Mouse (Mus musculus): ENCODE measurements around the gene Muc13.

The Muc13 gene

DNA sequence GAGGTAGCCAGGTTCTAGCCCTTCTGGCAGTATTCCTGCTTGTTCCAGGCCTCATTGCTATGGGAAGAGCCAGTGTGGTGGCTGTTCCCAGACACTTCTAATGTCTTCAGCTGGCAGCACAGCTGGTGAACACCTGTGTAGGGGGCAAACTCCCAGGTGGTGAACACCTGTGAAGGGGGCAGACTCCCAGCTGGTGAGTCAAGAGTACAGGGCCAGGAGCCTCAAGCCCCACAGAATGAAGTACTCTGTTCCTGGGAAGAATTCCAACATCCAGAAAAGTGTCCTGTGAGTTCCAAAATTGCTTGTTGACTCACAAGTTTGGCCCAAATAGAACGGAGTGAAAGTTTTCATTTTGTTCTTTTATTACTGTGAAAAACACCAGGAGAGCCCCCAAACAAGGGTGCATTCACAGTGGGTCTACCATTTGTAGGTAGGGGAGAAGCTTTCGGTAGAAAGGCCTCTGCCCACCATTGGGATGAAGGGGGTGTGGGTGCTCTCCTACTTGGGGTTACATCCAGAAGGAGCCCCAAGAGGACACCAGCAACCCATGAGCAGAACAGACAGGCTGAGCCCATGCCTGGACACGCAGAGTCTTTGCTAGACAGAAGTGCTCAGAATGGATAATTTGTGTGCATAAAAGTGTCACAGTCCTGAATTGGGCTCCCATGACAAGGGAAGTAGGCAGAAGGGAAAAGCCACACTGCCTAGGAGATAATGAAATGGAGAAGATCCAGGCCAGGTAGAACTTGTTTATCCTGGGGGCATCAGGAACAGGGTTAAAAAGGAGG, 25.2 kb upstream of the Muc13 start:
- DNase-seq (ENCODE audit: extremely low read depth, insufficient read length, low spot score), result no peak

DNA sequence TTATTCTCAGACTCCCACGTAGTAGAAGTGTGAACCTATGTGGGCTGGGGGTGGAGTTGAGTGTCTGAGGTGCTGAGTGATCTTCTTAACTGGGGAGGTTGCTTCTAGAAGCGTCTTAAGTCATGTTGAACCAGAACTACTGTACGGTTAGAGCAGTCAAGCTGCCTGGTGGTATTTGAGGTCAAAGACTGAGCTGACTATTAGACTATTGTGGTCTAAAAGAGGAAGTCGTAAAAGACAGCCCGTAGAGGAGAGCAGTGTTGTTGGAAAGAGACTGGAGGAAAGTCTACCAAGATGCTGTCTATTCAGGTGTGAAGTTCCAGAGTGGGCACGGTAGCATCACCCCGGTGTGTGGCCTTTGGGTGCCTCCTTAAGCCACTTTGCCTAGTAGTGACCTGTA, 24.0 kb upstream of the Muc13 start:
- no peak for DNase-seq (ENCODE audit: extremely low read depth, insufficient read length, low spot score)

DNA sequence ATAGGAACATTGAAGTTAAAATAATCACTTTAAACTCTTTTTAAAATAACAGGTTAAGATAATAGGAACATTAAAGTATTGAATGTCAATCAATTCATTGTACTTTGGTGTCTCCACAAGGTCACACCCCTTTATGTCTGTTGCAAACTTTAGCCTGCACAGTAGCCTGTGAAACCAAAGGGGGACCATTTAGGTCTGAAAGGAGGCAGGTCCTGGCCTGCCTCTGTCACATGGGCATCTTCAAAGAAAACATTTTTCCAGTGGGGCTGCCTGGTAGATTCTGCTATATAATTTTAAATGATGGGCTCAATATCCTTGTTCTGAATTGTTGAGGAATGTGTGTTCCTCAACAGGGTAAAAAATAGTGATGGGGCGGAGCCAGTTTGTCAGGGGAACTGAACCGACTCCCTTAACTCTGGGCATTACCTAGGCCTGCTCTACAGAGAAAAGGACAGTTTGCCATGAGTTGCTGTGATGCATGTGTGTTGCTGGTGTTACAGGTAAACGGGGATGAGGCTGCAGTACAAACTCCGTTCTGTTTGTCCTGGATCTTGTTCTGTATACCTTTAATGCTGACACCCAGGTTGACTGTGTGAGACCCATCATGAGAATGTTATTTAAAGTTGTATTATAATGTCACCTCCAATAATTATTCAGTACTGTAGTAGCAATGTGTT, 22.9 kb upstream of the Muc13 start:
- no peak for DNase-seq (ENCODE audit: extremely low read depth, insufficient read length, low spot score)

DNA sequence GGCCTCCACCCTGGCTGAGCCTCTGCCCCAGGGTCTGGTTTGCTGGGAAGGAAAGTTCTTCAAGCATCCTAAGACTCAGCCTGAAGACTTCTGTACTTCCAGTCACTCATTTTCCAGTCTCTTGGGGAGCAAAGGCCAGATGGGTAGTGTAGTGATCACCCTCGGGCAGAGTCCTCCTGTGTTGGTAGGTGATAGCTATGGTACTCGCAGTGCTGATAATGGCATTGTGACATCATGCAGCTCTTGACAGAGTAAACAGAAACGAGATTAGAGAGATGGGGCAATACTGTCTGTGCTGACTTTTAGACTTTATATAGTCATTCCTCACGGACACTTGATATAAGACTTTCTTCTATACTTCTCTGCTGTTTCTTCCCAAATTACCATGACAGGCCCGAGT, 21.0 kb upstream of the Muc13 start:
- no peak for DNase-seq (ENCODE audit: extremely low read depth, insufficient read length, low spot score)

DNA sequence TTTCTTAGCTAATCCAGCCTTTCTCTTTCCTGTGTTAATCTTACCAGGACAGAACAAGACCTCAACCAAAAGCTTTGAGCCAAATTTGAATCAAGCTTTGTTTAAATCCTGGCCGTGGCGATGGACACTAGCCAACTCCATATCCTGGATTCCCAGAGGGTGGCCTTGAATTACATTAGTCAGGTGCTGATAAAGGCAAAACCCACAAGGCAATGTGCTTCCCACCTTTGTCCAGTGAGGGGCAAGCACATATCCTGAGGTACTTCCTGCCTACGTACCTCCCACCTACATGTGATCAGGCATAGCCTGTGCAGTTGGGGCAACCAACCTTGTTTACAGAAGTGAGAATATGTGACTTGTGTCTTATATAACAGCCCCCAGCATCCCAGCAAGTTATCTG, 18.9 kb upstream of the Muc13 start:
- DNase-seq (ENCODE audit: extremely low read depth, insufficient read length, low spot score), result no peak

DNA sequence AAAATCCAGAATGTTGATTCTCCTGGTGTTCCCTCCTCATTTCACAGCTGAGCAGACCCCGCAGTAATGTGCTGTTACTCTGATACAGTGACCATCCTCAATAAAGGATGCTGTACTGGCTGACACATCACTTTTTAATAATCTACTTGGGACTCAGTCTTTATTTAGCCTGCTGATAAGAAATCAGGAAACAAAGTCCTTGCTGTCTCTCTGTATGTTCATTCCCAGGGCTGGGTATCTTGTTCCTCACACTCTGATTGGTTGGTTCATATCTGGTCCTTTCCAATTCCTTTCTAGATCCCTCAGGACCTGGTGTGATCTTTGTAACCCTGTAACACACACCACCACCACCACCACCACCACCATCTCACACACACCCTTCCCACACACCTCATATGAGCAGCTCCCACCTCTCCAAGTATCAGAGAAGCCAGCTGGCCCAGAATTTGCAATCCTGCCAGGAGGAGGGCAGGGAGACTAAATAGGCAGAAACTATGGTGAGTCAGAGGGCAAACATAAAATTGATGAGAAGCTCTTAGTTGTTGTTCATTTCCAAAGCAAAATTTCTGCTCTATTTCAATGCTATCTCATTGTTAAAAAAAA, 18.0 kb upstream of the Muc13 start:
- DNase-seq (ENCODE audit: extremely low read depth, insufficient read length, low spot score), result no peak

DNA sequence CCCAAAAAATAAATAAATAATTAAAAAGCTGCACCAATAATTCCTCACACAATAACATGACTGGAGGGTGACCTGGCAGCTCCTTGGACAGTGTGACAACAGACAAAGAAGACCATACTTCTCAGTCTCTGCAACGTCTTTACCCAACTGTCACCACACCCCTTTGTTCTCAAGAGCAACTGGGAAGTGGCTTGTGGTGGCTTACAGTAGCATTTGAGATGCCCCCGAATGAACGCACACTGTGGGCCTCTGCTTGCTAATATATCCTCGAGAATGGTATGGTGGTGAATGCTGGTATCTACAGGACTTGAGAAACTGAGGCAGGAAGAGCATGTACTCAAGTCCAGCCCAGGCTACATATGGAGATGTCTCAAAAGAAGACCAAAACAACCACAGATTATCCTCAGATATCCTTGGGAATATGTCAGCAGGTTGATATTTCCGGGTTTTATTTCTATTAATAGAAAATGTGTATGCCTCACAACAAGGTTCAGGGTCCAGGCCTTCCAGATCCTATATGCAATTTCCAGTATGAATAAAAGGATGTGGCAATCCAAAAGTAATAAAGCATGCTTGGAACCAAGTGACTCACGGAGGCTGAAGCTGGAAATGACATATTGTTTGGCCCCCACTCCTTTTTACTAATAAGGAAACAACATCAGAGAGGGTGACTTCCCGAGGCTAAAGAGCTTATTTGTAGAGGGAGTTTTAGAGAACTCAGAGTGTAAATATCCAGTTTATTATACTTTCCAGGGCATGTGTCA, 16.9 kb upstream of the Muc13 start:
- no peak for DNase-seq (ENCODE audit: extremely low read depth, insufficient read length, low spot score)

DNA sequence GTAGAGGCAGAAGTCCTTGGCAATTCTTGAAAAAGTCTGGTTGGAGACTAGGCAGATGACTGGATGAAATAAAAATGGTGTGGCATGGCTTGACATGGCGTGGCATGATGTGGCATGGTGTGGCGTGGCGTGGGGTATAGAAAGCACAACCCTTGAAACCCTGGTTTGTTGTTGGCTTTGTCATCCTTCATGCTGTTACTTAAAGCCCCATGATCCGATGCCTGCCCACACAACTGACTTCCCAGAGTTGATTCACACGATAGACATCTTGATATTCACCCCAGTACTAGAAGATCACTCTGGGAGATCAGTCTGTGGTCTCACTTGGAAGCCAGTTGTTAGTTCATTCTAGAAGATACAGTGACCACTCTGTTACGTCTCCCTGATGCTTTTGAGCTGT, 16.2 kb upstream of the Muc13 start:
- no peak for DNase-seq (ENCODE audit: extremely low read depth, insufficient read length, low spot score)

DNA sequence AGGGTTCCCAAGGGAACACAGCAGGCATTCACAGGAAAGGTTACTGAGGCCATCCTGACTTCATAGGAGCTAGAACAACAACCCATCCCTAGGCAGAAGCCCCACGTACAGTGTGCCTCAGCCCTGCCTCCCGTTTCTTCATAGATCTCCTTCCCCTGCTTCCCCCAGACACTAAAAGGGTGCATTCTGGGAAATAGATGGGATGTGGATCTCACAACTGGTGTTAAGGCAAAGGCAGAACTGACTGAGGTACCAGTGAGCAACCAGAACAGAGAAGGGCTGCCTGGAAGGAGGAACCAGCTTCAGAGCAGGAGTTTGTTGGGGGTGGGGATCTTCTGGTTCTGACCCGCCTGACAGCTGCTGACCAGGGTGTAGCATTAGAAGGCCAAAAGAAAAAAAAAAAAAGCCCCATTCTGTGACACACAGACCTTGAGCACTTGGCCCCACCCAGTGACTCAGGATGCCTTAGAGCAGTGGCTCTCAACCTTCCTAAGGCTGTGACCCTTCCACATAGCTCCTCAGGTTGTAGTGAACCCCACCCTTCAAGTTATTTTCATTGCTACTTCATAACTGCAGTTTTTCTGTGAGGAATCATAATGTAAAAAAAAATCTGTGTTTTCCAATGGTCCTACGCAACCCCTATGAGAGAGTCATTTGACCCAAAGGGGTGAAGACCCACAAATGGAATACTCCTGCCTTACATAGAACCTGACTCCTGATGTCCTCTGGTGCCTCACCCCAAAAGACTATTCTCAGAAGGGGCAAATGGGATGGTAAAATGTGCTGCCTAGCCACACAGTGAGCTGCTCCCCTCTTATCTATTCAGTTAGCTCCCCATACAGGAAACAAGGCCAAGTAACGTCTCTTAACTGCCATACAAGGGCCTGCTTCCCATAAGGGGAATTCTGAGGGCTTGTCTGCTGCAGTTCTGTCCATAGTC, 11.8 kb upstream of the Muc13 start:
- peak; percentile 33 for DNase-seq (ENCODE audit: extremely low read depth, insufficient read length, low spot score)

DNA sequence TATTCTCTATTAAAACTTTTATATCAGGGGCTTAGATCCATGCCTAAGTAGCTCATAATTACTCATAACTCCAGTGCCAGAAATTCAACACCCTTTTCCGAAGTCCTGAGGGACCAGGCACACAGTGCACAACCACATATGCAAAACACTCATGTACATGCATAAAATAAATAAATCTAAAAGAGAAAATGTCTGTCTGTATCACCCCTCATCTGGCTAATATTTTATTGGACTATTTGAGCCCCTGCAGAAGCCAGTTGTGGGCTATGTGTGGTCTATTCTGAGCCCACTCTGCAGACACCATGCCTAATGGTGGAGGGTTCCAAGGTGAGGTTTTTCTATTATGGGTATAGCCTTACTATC, 11.1 kb upstream of the Muc13 start:
- DNase-seq (ENCODE audit: extremely low read depth, insufficient read length, low spot score), result no peak

DNA sequence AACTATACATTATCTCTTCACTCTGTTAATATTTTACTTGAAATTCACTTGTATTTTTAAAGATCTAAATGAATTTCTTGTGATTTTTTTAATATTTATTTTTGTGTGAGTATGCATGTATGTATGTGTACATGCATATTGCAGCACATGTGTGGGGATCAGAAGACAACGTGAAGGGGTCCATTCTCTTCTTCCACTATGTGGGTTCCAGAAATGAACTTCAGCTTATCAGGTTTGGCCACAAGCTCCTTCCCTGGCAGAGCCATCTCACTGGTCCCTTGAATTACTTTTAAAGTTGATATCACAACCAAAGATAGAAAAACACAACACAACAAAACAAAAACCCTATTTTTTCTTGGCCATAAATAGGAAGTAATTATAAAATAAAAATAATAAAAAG, 9.3 kb upstream of the Muc13 start:
- no peak for DNase-seq (ENCODE audit: extremely low read depth, insufficient read length, low spot score)

DNA sequence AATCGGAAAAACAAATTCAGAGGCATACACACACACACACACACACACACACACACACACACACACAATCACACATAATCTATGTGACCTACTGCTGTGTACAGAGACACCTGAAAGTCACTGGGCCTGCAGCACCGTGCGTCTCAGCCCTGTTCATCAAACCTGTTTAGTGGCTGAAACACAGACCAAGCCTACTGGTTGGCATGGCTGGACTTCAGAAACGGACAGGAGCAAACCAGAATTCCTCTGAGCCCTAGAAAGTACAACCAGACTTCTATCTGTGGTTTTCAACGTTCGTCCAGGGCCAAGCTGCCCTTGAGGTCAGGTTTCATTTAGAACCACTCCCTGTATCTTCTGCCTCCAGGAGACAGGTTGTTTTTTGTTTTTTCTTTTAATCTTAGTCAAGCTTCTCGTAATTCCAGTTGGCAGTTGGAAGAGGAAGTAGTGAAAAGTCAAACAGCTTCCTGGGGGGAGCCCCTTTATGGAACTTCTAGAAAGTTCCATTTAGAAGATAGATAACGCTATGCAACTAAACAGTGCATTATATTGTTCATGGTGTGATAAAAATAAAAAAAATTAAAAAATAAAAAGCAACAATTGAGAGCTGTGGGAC, 8.6 kb upstream of the Muc13 start:
- DNase-seq (ENCODE audit: extremely low read depth, insufficient read length, low spot score), result no peak

DNA sequence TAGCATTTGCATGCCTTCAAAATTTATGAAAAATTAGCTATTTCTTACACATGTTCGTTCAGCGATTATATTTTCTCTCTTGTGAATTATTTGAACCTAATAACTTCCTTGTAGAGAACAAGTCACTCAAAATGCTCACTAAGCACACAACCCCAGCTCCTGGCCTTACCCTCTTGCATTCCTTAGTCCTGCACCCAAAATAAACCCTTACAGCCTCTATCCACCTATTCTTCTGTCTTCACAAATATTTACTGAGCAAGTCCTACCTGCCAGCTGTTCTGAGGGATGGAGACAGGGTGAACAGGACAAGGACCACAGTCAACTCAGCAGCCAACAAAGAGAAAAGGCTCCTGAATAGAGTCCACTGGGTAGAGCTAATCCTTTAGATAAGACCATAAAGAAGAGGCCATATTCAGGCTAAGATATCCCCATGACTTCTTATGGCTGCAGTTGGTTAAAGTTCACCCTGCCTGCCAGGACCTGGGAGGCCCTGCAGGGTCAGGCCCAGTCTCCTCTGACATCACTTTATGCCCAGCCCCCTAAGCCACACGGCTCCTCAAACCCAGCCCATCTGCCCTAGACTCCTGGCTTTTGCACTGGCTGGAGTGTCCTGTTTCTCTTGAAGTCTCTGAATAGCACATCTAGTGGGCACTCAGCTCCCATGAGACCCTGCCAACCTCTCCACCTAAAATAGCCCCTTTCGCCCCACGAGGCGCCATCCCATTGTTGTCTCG, 7.0 kb upstream of the Muc13 start:
- no peak for DNase-seq (ENCODE audit: extremely low read depth, insufficient read length, low spot score)

DNA sequence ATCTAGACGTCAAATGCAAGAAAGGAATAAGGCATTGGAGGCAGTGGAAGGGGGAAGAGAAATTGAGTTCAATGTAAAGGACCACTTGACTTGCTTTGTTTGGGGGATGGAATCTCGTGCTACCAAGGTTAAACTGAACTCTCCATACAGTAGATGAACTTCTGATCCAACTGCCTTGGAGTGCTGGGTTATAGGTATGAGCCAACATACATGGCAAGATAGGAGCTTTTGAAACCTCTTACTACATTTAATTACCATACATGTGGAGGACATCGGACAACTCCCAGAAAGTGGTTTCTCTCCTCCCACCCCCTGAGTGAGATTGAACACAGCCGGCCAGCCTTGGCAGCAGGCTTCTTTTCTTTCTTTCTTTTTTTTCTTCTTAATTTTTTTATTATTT, 1.3 kb downstream of the Muc13 start:
- DNase-seq (ENCODE audit: extremely low read depth, insufficient read length, low spot score), result no peak

DNA sequence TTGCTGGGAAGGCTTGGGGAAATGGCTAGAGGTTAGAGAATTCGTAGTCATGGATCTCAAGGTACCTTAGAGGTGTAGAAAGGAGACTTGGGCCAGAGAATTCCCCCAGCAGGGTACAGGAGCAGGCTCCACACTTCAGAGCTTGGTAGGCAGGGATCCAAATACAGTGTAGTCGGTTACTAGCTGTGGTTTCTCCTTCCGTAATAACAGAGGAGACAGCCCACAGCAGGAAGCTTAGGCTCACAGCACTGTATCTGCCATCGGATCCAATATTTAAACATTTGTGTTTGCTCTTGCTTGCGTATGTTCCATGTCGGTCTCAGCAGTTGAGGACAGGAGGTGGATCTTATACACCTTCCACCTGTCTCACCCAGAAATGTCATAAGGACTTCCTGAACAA, 2.0 kb downstream of the Muc13 start:
- no peak for DNase-seq (ENCODE audit: extremely low read depth, insufficient read length, low spot score)

DNA sequence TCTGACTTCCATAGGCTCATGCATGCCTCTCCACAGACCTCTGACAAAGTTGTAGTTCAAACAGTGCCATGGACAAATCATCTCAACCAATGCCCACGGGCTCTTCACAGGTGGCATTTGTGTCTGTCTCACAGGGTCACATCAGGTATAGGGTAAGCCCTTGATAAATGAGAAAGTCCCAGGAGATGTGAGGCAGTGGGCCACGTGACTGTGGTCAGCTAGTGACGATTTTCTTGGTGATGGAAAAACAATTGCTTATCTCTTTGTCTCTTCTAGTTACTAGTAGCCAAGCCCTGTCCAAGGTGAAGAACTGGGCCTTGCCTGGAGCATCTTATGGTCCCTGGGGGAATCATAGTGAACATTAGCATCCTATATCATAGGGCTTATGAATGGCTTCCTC, 2.9 kb downstream of the Muc13 start:
- DNase-seq (ENCODE audit: extremely low read depth, insufficient read length, low spot score), result no peak

DNA sequence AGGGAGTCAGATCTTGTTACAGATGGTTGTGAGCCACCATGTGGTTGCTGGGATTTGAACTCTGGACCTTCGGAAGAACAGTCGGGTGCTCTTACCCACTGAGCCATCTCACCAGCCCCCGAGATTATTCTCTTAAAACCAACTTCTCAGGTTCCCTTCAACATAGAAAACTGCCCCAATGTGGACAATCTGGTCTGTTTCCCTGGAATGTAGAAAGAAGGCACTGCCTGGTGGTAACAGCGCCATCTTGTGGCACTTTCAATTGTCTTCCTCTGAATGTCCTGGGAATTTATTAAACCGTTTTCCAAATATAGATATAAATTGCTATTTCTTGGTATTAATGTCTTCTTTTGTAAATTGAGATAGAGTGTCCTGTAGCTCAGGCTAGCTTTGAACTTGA, 4.0 kb downstream of the Muc13 start:
- peak; percentile 42 for DNase-seq (ENCODE audit: extremely low read depth, insufficient read length, low spot score)

DNA sequence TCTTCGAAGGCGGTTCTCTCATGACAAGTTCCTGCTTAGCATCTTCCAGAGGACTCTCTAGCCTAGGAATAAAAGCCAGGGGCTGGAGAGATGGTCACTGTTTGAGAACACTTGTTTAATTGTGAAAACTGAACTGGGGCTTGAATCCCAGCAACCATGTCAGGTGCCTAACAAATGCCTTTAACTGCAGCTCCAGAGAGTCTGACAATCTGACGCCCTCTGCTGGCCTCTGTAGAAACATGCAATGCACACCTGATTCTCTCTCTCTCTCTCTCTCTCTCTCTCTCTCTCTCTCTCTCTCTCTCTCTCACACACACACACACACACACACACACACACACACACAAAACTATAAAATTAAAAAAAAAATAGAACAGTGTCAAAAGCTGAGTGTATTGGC, 16.2 kb downstream of the Muc13 start:
- DNase-seq (ENCODE audit: extremely low read depth, insufficient read length, low spot score), result no peak

DNA sequence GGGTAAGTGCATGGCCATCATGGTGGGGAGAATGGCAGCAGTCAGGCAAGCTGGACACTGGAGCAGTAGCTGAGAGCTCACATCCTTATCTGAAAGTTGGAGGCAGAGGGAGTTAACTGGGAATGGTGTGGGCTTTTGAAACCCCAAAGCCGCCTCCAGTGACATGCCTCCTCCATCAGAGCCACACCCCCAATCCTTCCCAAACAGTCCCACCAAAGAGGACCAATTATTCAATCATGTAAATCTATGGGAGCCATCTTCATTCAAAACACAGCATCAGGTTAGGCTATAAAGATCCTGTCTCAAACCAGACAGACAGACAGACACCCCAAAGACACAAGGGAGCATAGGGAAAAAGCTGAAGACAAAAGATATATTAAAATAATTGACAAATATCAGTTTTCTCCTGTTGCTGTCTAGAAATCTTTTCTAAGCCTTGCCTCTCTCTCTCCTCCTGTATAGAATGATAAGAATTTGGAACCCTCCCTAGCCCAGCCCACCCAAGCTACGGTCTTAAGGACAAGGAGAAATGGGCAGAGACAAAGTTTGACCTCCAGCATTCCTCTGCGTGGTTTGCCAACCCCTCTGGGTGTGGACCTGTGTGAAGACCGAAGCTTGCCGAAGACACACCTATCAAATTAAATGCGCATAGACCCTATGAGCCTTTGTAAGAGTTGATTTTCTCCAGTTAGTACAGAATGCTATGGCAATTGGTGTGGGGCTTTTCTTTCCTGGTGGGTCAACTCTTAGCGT, 24.8 kb downstream of the Muc13 start:
- DNase-seq (ENCODE audit: extremely low read depth, insufficient read length, low spot score), result no peak
